Comparison of ENCODE assay signal across 8 mouse cellular contexts in the genomic region with DNA sequence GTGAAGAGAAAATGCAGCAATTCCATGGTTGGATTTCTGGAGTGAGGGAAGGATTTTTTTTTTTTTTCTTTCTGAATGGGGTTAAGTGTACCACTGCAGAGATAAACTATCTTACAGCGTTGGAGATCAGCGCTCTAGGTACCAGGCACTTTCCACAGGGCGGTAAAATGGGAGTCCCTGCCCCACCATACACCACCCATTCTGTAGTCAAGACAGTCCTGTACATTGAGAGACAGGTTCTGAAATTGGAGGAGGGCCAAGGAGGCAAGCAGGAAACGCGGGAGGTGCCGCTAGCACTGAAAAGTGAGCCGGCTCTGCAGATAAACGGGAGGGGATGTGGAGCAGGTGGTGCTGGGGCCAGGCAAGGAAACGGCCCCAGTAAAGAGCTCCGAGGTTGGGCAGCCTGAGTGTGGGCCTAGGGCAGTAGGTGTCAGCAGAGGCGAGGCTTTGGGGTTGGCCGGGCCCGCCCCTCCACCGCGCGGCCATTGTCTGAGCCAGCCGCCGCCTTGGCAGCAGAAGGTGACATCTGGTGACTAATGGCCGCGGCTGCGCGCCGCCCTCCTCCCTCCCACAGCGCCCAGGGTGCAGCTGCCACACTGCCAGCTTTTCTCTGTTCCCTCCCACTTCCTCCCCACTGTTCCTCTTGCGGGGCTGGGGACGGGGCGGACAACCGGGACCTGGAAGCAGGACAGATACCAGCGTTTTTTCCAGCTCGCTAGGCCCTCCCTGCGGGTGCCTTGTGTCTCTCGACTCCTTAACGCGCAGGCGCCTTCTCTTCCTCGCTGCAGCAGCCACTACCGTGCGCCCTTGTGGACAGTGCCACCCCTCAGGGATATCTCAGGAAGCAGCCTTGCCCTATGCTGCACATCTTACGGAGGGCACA.
DNase-seq lines count a peak whose midpoint lies in the region; ATAC-seq lines count a peak whose summit lies in the region.

No protein-coding gene starts in this region.

- intact Hi-C loops in left cerebral cortex, postnatal 25 days (cut with DNase I), result loop anchor here (1.0 to 2.0 kb wide), 2 partner anchors 48 to 201 kb away; no protein-coding TSS in a partner anchor

- H3K4me1 ChIP-seq in intestine, embryonic 16.5 days (ENCODE audit: control insufficient read depth, insufficient read depth, low read length), result peaks cover 15% of the 10 kb centered on the region

- H3K27me3 ChIP-seq in intestine, embryonic 16.5 days (replicated peaks; ENCODE audit: control insufficient read depth, insufficient read depth, low read length), result no peaks in the 10 kb centered on the region

- peak; percentile 82 for DNase-seq in adrenal gland, adult 8-10 months
- DNase-seq in embryo, embryonic 11.5 days (ENCODE audit: low read depth, low spot score), result peak; percentile 71
- DNase-seq in gonadal fat pad, adult 2 months (ENCODE audit: low read depth), result peak; percentile 44
- DNase-seq in left cerebral cortex, postnatal 25 days (ENCODE audit: low spot score in 2 of 2), result peak; percentile 89 to 95
- DNase-seq in mesoderm, embryonic 11.5 days (ENCODE audit: low read depth, low spot score), result peak; percentile 89
- DNase-seq in right cerebral cortex, postnatal 25 days, result peak; percentile 90
- DNase-seq in urinary bladder, postnatal 36 days (ENCODE audit: low spot score in 2 of 2), result peak; percentile 75 to 85

- ATAC-seq in intestine, embryonic 16.5 days, result peak; percentile 99

- under 1% methylated on average over 39 of the region's 39 CpGs for WGBS in intestine, embryonic 16.5 days

- no peaks in the 10 kb centered on the region for H3K9me3 ChIP-seq in intestine, embryonic 16.5 days (ENCODE audit: control insufficient read depth, low read length)

- peak overlapping the region; percentile 91 for H3K27ac ChIP-seq in intestine, embryonic 16.5 days (ENCODE audit: low read length)

- no peaks in the 10 kb centered on the region for H3K36me3 ChIP-seq in intestine, embryonic 16.5 days (ENCODE audit: control insufficient read depth, insufficient read depth, low read length)

- H3K4me3 ChIP-seq in intestine, embryonic 16.5 days (ENCODE audit: low read length), result peak overlapping the region; percentile 55

- H3K9ac ChIP-seq in intestine, embryonic 16.5 days (ENCODE audit: low read depth, low read length), result peak overlapping the region; percentile 75

- peak overlapping the region; percentile 78 for H3K4me2 ChIP-seq in intestine, embryonic 16.5 days (ENCODE audit: low read depth, low read length)

Comparison
In these comparisons a context has a peak if more than half of its experiments do, and no peak if none do; other contexts are left out.
1. Peak in every context shown above with its lines: DNase-seq, ATAC-seq, H3K4me3 ChIP-seq and H3K27ac ChIP-seq.